Mouse (Mus musculus): Measurements from ENCODE around the gene Lrrc1. TPM values are rescaled to one million over a fixed set of nuclear protein-coding genes. Genes with fewer than 3 reads are reported as not detected.

Gene Lrrc1
- 4.4 and 4.6 TPM in 2 replicates for polyA plus RNA-seq (2015; fragmentation: Nextera tagmentation; extraction: Ambion mirVana)

DNA sequence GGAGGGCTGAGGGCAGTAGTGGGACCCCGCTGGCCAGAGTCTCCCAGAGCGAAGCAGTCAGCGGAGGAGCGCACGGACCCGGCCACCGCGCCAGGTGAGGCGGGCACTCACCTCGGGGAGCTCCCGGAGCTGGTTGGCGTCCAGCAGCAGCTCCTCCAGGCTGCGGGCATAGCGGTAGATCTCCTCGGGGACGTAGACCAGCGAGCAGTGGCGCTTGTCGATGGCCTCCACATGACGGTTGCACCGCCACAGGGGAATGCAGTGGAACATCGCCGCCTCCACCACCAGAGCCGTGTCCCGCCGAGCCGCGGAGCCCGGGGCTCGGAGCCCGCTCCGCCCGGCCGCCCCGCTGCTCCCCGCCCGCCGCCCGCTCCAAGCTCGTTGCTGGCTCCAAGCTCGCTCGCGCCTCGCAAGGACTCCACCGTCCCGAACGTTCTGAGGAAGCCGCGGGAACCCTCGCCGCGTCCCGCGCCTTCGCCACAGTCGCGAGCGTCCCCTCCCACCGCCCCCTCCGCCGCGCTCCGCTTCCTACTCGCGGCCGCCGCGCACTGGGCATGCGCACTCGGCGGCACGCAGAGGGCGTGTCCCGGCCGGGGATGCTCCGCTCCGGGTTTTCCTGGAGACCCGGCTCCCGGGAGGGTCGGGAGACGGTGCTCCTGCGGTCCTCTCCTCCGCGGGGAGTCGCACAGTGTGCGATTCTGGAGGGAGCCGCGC, at the start of gene Lrrc1:
Gene Lrrc1, minus strand, starts transcription at position 517 of the 714 bp plus-strand sequence.

Other genes starting within 250 kb of the Lrrc1 start
- gene Mlip, start 191.9 kb downstream of the Lrrc1 start, polyA plus RNA-seq (2015; fragmentation: Nextera tagmentation; extraction: Ambion mirVana), result 0.23 TPM in 1 of 2 replicates, not detected in the other
- gene Klhl31, start 91.6 kb upstream of the Lrrc1 start, polyA plus RNA-seq (2015; fragmentation: Nextera tagmentation; extraction: Ambion mirVana), result 0.02 and 0.04 TPM in 2 replicates
- 35.3 and 39.9 TPM in 2 replicates for gene Gclc, start 209.7 kb upstream of the Lrrc1 start, polyA plus RNA-seq (2015; fragmentation: Nextera tagmentation; extraction: Ambion mirVana)